Mouse (Mus musculus) E14TG2a.4 (cell line): ENCODE data around the gene Pde1b.

ENCODE experiments used
- CTCF ChIP-seq: conservative IDR thresholded peaks from 2 replicates; pipeline ENCODE4 v1.5.1; 2014; ENCODE audit warnings: low read length
- POU5F1 ChIP-seq: IDR thresholded peaks from 2 replicates; pipeline ENCODE4 v1.6.1; 2014; ENCODE audit warnings: low read length, borderline replicate concordance

- TF ChIP-seq CTCF (no peak), POU5F1 (0 out of 2 replicates have a peak, but pooled peaks have one; percentile 12)
Measured at GRCm38 (mm10) chr15:103519386-103520378, 16.8 kb downstream of the Pde1b start.
